Mouse (Mus musculus): ENCODE data around the gene Gm10719.
"Not testable (repeated sequence)": the region's sequence is repeated elsewhere in the genome, so short reads cannot be mapped to it uniquely, and the experiment has no call there.

DNA sequence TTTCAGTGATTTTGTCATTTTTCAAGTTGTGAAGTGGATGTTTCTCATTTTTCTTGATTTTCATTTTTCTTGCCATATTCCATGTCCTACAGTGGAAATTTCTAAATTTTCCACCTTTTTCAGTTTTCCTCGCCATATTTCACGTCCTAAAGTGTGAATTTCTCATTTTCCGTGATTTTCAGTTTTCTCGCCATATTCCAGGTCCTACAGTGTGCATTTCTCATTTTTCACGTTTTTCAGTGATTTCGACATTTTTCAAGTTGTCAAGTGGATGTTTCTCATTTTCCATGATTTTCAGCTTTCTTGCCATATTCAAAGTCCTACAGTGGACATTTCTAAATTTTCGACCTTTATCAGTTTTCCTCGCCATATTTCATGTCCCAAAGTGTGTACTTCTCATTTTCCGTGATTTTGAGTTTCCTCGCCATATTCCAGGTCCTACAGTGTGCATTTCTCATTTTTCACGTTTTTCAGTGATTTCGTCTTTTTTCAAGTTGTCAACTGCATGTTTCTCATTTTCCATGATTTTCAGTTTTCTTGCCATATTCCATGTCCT is 7.8 kb downstream of the Gm10719 start, which contains the start of gene Gm10717:
- not testable (repeated sequence) for TF ChIP-seq POLR2A (IDR thresholded peaks at IDR 0.05; ENCODE audit: borderline replicate concordance, low read depth, low read length); CTCF (IDR thresholded peaks at IDR 0.05; ENCODE audit: low read depth, low read length)
